Mouse (Mus musculus): ENCODE data around the gene Rac2. TPM values are rescaled to one million over a fixed set of nuclear protein-coding genes. Genes with fewer than 3 reads are reported as not detected.

Rac2 gene
- 1 to 10 TPM; 2.0 to 2.7 TPM for total RNA-seq (2021)

DNA sequence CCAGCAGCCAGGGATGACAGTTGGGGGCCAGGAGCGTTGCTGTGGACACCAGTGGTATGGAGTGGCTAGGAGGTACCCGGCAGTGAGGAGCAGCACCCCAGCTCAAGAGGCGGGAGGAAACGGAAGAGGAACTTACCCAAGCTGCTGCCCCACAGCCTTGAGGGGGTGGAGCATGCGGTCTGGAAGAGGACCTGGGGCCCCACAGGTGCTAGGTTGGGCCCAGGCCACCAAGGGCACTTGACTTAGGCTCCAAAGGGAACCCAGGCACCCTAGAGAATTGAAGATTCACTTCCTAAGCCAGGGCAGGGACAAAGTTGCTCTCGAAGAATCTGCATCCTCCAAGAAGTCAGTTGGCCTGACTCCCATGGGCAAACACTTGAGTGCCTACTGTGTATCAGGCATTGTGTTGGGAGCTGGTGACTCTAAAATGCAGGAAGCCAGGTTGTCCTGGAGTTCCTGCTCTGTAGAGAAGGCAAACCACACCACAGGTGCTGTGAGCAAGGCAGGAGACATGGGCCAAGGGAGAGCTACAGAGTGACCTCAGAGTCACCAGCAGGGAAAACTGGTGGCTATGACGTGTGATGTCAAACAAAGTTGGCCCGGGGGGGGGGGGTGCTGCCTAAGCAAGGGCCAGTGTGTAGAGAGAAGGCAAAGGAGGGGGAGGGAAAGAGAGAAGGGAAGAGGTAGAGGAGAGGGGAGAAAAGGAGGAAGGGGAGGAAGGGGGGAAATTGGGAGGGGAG is at the start of gene Rac2:
TSS of gene Rac2 (minus strand) at position 126 of the 740 bp plus-strand sequence.
- no peak for DNase-seq

DNA sequence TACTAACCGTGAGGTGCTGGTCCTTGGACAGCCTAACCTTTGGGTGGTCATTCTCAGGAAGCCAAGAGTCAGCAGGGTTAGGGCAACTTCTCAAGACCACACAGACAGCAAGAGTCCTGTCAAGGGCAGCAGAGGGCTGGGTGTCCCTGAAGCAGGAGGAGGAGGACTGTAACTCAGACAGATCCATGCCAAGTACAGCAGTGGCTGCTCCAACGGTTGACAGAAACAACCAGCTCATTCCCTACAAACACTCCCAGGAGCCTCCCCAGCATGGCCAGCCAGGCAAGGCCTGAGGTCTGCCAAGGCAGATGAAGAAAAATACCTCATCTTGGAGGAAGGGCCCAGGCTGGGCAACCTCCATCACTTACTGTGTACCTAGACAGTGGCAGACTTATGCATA is 44.4 kb upstream of the Rac2 start:
- no peak for DNase-seq

DNA sequence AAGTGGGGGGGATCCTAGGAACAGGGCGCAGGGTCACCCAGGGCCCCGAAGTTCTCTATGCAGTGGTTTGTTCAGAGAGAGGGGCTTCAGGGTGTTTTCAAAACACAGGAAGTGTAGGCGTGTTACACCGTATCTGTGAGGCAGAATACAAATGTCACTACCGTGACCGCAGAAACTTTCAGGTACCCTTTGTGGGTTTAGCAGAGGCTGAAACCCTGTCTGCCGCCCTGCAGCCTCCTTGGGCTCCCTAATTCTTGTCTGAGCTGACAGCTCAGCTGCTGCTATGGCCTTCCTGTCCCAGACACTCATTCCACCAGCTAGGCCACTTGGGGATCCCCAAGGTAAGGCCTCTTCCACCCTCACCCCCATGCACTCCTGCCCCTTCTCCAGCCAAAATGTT is 42.0 kb upstream of the Rac2 start:
- no peak for DNase-seq

DNA sequence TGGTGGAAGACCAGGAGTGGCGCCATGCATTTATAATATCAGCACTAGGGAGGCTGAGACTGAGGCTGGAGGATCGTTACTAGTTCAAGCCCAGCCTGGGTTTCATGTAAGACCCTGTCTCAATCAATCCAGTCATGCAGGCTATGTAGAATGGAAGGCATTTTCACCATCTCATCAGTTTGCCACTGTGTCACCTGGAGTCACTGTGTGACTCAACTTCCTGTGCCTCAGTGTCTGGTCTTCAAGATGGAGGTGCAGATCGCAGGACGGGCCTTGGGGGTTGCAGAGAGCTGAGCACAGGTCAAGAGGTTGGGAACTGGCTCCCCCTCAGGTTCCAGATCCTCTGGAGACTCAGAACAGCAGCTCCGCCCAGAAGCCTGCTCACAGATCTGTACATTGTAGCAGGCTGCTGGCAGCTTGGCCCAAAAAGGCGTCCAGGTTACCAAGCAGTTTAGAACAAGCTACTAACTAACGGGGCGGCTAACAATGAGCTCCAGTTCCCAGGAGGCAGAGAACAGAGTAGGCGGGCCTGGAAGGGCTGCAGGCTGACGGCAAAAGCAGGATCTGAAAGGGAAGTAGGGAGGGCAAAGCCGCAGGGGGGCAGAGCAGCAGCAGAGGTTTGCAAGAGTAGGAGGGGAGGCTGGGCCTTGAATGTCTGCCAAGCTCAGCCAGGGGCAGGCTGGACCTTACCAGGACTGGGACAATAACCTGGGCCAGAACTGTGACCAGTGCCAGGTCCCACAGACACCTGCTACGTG is 38.3 kb upstream of the Rac2 start:
- DNase-seq: peak; percentile 75 to 77

DNA sequence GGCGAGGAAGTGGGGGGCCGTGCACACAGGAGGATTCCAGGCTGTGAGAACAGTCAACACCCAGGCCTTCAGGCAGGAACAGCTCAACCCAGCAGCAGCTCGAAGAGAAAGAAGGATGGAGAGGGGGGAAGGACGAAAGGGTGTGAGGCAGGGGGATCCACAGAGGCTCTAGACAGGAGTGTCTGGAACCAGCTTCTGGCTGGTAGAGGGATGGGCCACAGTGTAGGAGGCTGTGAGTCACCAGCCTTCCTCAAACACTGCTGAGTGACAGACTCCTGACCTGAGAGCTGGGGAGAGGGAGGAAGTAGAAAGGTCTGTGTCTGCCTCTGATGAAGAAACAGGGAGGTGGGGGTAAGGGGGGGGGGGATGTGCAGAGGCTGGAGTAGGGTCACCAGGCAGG is 34.9 kb upstream of the Rac2 start:
- DNase-seq: peak; percentile 34 to 42

DNA sequence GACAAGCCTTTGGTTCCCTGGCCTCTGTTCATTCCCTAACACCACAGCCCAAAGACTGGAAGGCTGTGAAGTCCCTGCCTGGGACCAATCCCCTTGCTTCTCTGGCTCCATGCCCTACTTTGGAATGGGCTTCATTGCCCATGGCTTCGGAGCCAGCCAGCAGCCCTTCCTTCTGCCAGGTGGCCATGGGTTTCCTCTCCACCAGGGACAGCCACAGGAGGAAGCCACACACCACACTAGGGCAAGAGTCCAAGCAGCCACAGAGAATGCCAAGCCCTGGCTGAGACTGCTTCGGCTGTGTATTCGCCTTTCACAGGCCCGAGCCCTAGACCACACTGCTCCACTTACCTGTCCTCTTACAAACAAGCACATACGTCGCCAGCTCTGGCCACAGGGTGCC is 33.5 kb upstream of the Rac2 start:
- DNase-seq: peak in 1 of 2 experiments; percentile 51

DNA sequence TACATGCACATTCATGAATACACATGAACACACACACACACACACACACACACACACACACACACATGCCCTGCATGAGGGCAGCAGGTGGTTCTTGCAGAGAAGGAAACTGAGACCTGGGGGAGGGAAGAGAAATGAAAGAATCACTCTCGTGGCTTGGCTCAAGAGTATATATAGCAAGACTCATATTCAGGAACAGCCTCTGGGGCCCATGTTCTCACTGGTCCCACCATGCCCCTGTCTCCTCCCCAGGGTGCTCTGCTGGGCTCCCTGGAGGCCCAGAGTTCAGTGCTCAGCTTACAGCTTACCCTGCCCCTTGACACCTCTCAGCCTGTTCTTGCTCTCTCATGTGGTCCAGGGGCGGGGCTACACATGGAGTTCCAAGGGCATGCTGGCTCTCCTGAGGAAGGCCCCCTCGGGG is 32.8 kb upstream of the Rac2 start:
- DNase-seq: no peak

DNA sequence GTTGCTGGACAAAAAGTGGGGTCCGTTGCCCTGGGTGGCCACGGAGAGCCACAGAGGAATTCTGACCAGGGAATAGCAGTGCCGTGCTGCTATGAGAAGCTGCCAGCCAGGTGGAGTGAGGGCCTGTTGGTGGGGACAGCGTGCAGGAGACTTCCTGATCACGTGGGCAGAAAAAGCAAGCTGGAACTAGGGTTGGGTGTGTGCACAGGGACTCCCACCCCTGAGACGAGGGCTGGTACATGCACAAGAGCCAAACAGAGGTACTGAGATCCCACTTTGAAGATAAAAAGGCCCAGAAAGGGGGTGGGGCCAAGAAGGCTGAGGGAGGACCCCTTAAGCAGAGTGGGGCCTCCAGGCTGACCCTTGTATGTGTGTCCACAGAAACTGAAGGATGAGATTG is 31.7 kb upstream of the Rac2 start:
- DNase-seq: no peak

DNA sequence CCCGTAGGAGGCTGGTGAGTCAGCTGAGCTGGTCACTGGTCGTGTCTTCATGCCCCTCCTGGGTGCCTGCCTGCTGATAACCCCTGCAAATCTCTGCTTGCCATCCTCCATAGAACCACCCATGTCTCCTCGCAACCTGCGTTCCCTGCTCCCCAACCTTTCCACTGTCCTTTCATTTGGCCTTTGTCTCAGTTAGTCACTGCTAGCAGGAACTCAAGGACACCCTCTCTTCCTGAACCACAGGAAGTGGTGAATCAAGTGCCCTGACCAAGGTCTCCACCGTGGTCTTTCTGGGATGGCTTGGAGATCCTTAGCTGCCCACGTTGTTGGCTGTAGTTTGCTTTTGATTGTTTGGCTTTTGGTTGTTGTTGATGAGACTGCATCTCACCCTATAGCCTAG is 28.6 kb upstream of the Rac2 start:
- no peak for DNase-seq

DNA sequence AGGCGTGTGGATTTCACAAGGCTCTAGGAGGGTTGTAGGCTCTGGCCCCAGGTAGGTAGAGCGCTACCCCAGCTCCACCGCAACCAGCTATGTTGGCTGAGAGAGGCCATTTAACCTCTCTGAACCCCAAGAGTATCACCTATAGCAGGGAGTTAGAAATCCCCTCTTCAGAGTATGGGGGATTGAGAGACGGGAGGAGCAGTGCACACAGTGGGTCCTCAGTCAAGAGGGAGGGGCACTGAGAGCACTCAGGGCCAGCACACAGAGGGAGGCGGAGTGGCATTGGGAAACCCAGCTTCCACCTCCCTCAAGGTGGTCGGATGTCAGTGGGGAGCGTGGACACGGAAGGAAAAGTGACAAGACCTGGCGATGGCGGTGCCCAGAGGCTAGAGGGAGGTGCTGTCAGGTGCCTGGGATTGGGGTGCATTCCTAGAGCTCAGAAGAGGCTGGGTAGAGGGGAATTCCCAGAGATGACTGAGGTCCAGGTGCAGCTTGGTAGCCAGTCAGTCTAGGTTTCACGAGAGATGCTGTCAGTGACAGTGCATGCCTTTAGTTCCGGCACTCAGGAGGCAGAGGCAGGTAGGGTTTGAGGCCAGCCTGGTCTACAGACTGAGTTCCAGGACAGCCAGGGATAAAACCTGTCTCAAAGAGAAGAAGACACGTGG is 27.1 kb upstream of the Rac2 start:
- no peak for DNase-seq

DNA sequence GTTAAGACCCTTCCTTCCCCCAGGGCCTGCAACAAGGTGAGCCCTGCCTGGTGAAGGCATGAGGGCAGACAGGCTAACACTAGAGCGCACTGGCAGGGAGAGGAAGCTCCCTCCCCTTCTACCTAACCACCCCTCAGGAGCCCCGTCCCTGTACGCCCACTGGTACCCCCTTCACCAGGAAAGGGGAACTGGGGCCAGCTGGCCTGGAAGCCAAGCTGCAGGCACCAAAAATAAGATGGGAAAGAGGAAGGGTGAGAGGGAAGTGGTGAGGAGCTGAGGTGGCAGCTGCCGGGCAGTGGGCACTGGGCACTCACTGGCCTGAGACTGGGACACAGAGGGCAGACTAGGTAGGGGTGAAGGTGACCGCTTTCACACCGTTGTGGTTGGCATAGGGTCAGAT is 26.5 kb upstream of the Rac2 start:
- DNase-seq: no peak

DNA sequence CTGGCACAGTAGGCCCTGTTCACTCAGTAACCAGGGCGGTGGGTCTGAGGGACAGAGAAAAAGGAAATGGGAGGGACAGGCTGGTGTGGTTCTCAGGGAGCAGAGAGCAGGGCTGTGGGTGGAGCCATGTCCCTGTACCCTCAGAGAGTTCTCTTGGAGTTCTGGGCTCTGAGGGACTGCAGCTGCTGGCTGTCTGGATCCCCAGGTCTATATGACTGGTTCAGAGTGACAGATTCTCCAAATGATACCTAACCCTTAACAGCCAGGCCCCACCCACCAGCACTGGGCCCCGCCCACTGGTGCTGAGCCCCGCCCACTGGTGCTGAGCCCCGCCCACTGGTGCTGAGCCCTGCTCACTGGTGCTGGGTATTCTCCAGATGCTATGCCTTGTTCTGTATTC is 25.1 kb upstream of the Rac2 start:
- no peak for DNase-seq

DNA sequence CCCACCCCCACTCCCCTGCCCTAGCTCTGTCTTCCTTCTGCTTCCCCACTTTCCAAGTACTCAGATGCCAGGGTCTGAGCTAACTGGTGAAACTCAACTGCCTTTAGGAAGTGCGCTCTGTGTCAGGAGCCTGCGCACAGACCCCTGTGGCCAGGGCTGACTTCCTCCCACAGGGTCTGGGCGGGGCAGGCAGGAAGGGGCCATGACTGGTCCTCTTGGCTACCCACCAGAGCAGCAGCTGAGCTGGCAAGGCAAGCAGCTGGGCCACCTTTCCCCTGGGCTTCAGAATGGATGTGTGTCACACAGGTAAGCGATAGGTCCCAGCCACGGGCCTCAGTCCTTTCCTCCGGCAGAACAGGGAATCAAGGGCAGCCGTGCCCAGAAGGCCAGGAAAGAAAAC is 24.3 kb upstream of the Rac2 start, which contains the start of gene Cyth4:
TSS of gene Cyth4 (plus strand) at position 134 of the 400 bp plus-strand sequence.
- DNase-seq: no peak

DNA sequence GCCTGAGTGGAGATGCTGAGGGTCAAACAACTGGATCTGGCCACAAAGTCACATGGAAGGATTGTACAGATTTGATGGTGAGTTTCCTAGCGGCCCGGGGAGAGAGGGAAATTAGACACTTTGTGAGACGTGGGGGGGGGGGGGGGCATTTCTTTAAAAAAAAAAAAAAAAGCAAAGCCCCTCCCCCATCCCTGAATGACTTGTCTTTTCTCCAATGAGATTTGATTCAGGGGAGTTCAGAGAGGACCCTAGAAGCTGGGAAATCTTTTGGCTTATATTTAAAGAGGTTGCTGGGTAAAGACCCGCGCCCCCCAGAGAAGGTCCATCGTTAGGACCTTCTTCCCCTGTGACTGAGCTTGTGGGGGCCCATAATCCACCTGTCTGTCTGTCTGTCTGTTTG is 23.9 kb upstream of the Rac2 start:
- no peak for DNase-seq

DNA sequence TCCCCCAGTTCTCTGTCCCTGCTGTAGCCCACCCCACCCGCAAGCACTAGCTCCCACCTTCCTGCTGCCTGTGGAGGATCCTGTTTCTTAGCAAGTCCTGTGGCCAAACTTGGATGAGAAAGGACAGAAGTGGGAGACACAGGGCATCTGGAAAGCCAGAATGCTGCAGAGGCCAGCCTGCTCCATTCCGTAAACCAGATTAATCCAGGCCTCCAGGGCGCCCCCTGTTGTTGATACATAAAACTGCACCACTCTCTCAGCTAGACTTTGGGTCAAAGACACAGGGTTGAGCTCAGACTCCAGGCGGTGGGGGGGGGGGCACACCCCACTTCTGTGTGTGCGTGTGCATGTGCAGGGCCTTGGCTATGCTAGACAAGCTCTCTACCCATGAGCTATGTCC is 22.9 kb upstream of the Rac2 start:
- no peak for DNase-seq

DNA sequence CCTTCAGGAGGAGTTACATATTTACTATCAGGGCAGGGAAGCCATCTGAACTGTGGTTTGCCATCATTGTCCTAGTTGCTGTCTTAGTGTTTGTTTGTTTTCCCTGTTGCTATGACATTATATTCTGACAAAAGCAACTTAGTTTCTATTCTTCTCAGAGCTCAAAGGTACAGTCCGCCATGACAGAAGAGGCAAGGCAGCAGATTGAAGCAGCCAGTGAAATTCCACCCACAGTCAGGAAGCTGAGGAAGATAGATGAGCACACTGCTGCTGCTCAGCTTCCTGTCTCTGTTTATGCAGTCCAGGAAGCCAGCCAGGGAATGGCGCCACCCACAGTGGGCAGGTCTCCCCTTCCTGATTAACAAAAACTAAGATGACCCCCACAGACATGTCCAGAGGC is 22.2 kb upstream of the Rac2 start:
- no peak for DNase-seq

DNA sequence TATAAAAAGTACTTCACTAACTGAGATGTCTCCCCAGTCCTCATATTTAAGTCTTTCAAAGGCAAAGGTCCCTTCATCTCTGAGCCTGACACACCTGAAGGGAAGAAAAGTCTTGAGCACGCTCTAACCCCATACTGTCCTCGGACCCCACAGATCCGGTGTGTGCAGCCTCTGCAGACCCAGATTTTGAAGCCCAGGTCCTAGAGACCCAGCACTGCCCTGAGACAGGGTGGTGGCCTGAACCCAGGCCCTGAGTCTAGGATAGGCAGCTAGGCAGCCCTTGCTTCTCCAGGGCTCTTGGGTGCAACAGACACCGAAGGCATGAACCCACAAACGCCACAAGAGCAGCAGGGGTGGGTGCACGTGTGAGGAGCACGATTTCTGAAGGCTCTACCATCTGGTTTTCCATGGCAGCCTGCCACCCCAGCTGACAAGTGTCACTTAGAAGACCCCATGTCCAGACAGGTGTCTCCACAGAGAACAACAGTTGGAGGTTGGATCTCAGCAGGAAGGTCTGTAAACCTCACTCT is 21.4 kb upstream of the Rac2 start:
- no peak for DNase-seq

DNA sequence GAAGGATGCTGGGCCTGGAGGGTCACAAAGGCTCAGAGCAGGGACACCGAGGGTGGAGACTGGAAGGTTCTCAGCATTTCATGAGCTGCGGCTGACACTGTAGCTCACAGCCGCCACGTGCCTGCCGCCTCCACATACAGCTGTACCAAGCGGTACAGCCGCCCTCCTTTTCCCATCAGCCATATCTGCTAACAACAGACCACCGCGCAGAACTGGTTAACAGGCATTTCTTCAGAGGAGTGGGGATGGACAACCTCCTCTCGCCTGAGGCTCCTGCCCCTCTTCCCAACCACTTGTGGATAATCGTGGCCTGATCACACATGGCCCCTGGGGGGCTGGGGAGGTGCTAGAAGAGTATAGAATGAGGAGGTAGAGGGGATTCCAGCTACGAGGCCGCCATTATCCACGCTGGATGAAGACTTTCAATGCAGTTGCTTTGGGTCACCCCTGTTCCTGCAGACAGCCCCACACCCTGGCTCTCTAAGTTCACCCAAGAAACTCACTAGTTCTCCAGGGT is 19.9 kb upstream of the Rac2 start:
- no peak for DNase-seq

DNA sequence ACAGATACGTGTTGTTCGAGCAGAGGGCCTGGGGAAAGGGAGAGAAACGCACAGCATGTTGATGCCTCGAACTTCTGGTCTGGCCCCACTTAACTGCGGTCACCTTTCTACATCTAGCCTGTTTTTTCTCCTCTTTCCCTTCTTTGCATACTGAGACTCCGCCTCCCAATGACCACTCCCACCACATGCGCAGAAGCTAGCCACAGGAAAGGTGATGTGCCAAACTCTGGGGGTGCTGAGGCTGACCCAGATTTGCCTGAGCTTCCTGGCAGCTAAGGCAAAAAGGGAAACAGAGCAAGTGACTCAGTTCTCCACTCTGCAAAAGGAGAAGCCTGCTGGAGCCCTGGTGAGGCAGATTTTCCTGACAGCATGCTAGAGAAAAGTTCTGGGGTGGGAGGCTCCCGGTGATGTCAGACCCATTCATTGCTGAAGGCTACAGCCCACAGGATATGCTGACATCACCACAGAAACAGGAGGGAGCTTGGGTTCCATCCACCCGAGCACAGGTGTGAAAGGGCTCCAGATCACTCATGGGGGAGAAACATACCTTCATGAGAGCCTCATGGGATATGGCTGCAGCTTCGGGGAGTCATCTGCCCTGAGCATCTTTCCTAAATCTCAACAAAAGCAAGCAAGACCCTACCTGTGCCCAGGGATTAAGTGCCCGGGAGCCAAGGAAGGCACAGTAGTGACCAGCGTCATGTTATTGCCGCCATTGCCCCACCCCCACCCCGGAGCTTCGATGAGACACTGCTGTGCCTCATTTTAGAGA is 19.3 kb upstream of the Rac2 start:
- DNase-seq: no peak

DNA sequence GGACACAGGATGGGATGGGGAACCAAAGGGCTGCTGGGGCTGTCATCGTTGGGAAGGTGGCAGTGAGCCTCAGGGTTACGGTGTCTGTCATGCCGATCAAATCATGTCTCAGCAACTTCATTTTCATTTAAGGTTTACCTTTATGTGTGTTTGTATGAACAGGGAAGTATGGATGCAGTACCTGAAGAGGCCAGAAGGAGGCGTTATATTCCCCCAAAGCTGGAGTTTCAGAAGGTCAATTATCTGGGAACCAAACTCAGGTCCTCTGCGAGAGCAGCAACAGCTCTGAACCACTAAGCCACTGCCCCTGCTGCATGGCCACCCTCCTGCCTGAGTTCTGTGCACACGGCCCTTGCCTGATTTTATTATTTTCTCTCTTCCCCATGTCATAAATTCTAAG is 18.2 kb upstream of the Rac2 start:
- DNase-seq: no peak

DNA sequence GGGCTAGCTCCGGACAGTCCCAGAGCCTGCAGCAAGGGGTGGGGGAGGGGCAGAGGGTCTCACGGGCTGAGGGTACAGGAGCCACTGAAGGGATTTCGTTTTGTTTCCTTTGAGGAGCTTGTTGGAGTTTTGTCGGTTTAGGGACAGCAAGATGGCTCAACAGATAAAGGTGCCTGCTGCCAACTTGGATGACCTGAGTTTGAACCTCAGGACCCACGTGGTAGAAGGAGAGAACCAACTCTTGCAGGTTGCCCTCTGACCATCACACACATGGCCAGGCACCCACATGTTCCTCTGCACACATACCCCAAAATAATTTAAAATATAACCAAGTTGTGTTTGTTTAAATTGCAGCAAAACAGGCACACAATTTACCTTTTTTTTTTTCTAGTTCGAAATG is 17.4 kb upstream of the Rac2 start:
- DNase-seq: no peak

DNA sequence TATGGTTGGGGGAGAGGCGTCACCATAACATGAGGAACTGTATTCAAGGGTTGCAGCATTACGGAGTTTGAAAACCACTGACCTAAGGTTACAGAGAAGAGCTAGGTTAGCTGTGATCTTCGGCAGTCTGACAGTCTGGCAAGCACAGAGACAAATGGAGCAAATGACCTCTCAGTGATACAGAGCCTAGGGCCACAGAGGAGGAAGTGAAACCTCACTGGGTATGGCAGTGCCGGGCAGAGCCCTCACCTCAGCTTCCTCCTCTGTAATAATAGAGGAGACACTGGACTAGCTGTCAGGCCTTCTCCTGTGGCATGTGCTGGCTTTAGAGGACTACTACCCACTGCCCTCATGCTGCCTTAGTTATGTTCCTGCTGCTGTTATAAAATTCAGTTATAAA is 16.3 kb upstream of the Rac2 start:
- DNase-seq: no peak
